In genomic region chr19:34518786-34519185, GRCm38 (mm10) we compare ENCODE assay signal across 19 mouse cellular contexts. TPM values are rescaled to one million over a fixed set of nuclear protein-coding genes. Genes with fewer than 3 reads are reported as not detected.
DNase-seq lines count a peak whose midpoint lies in the region; TF ChIP-seq lines count a peak whose summit lies in the region.
"Had no signal": no experiment of that assay in that cellular context is flagged by ENCODE, and none has a peak within 500 bp of the region (broad histone marks: within the 10 kb centered on the region; RNA-seq: fewer than 3 reads in every experiment).

No protein-coding gene starts in this region.

- H3K27ac ChIP-seq in kidney, adult 2 months (ENCODE audit: insufficient read depth, low read depth, low read length) = peak overlapping the region; percentile 96
- H3K27ac ChIP-seq: forebrain, embryonic 10.5 days; hindbrain, embryonic 12.5 days; limb, embryonic 13.5 days; midbrain, embryonic 13.5 days; neural tube, embryonic 12.5 days had no signal

- no peak overlapping the region for H3K4me3 ChIP-seq in kidney, adult 2 months (ENCODE audit: insufficient read depth, low read depth, low read length)
- H3K4me3 ChIP-seq: forebrain, embryonic 10.5 days; heart, embryonic 12.5 days; hindbrain, embryonic 12.5 days; limb, embryonic 13.5 days; midbrain, embryonic 13.5 days; neural tube, embryonic 12.5 days had no signal

- TF ChIP-seq POLR2A in kidney, adult 2 months (IDR thresholded peaks at IDR 0.05; ENCODE audit: low read depth, low read length) = no peak
- no peak for TF ChIP-seq POLR2A in brain, embryonic 14.5 days (IDR thresholded peaks at IDR 0.05; ENCODE audit: borderline replicate concordance, extremely low read depth, insufficient read depth, insufficient read length, poor library complexity, severe bottlenecking)

- H3K36me3 ChIP-seq in kidney, adult 2 months (ENCODE audit: control insufficient read depth, insufficient read depth, low read length) = no peaks in the 10 kb centered on the region; the same call in 1 of the 2 replicates
- H3K36me3 ChIP-seq: hindbrain, embryonic 12.5 days had no signal

- H3K4me1 ChIP-seq in kidney, adult 2 months (ENCODE audit: control insufficient read depth, insufficient read depth, low read length) = peaks cover 46% of the 10 kb centered on the region
- H3K4me1 ChIP-seq: forebrain, embryonic 10.5 days; heart, embryonic 12.5 days; hindbrain, embryonic 12.5 days; limb, embryonic 13.5 days; midbrain, embryonic 13.5 days; neural tube, embryonic 12.5 days had no signal

- peak; percentile 65 for DNase-seq in kidney, adult 2 months
- no peak for DNase-seq in kidney, adult 18-20 months
- peak; percentile 32 for DNase-seq in ovary, adult 18-20 months (ENCODE audit: low spot score)
- DNase-seq in ovary, postnatal 36 days (ENCODE audit: low spot score) = no peak
- DNase-seq in brain, embryonic 14.5 days (ENCODE audit: low read depth) = peak; percentile 14
- DNase-seq in testis, postnatal 14 days (ENCODE audit: low spot score) = no peak
- DNase-seq in embryo, embryonic 10 days (ENCODE audit: low spot score) = no peak
- DNase-seq: cerebellum, adult 11 months; forebrain, postnatal 0 days; heart, postnatal 14 days; layer of hippocampus, postnatal 36 days; lung, postnatal 10 days; spleen, adult 18-20 months had no signal

- 27% methylated on average over 3 of the region's 3 CpGs for WGBS in kidney, adult 2 months

- H3K27me3 ChIP-seq in kidney, adult 2 months (replicated peaks; ENCODE audit: control insufficient read depth, insufficient read depth, low read length) = no peaks in the 10 kb centered on the region
- H3K27me3 ChIP-seq: heart, embryonic 12.5 days; hindbrain, embryonic 12.5 days; limb, embryonic 13.5 days; midbrain, embryonic 13.5 days; neural tube, embryonic 12.5 days had no signal

- no peak for TF ChIP-seq CTCF in kidney, adult 2 months (conservative IDR thresholded peaks at IDR 0.05; ENCODE audit: insufficient read depth, insufficient read length, low read depth, low read length)
- no peak for TF ChIP-seq CTCF in brain, embryonic 14.5 days (IDR thresholded peaks at IDR 0.05; ENCODE audit: borderline replicate concordance, extremely low read depth, insufficient read depth, insufficient read length)

RNA-seq across cellular contexts. Expression of gene Lipa, which starts 8.5 kb away (rescaled TPM):
- 210 and 240 TPM in 2 replicates for polyA plus RNA-seq in kidney, adult 2 months (2012; rRNA removed)
- 18.9 and 20.0 TPM in 2 replicates for polyA plus RNA-seq in brain, embryonic 14.5 days (2012; rRNA removed)

RNA-seq across cellular contexts. Expression of gene Ifit2, which starts 31.7 kb away (rescaled TPM):
- 3.4 and 4.0 TPM in 2 replicates for polyA plus RNA-seq in kidney, adult 2 months (2012; rRNA removed)
- 2.8 and 2.9 TPM in 2 replicates for polyA plus RNA-seq in brain, embryonic 14.5 days (2012; rRNA removed)

RNA-seq across cellular contexts. Expression of gene Ch25h, which starts 43.8 kb away (rescaled TPM):
- 7.8 and 11.3 TPM in 2 replicates for polyA plus RNA-seq in kidney, adult 2 months (2012; rRNA removed)
- 3.5 and 3.6 TPM in 2 replicates for polyA plus RNA-seq in brain, embryonic 14.5 days (2012; rRNA removed)

Comparison
In these comparisons a context has a peak if more than half of its experiments do, and no peak if none do; other contexts are left out.
1. DNase-seq: peak in kidney, adult 2 months (single experiment), ovary, adult 18-20 months (single experiment) and brain, embryonic 14.5 days (single experiment); none in kidney, adult 18-20 months (single experiment), ovary, postnatal 36 days (single experiment), testis, postnatal 14 days (single experiment) and embryo, embryonic 10 days (single experiment).
2. RNA of gene Lipa, which starts 8.5 kb away (polyA plus RNA-seq): 210 to 240 TPM in kidney, adult 2 months; 18.9 to 20.0 TPM in brain, embryonic 14.5 days; every median in the first group is over 10 times any median in the second.